Mouse (Mus musculus) liver, embryonic 11.5 days (tissue): Measurements from ENCODE around the gene Eml1. TPM values are rescaled to one million over a fixed set of nuclear protein-coding genes. Genes with fewer than 3 reads are reported as not detected.

Experiments
- ATAC-seq: fragments of 200-750 bp; cut with Nextera tagmentation; replicated peaks from 2 replicates; pipeline ENCODE4 v1.8.0; 2017; ENCODE audit warnings: moderate number of reproducible peaks, mild to moderate bottlenecking, moderate TSS enrichment, moderate library complexity; ENCODE audit not compliant: low FRiP score
- DNase-seq: peaks from one replicate; pipeline ENCODE4 v3.0.0-alpha.2; 2017; ENCODE audit warnings: low spot score
- H3K27ac ChIP-seq: fragments of 300-500 bp; sonication (generic); 2 replicates; pipeline ENCODE4 v1.5.1; 2014; ENCODE audit warnings: mild to moderate bottlenecking, low read depth, low read length, control low read depth
- H3K27me3 ChIP-seq: fragments of 300-500 bp; sonication (generic); replicated peaks from 2 replicates; pipeline ENCODE4 v1.6.1; 2014; ENCODE audit warnings: low read length, mixed read lengths; ENCODE audit not compliant: control insufficient read depth, insufficient read depth
- H3K36me3 ChIP-seq: fragments of 300-500 bp; sonication (generic); 2 replicates; pipeline ENCODE4 v1.6.1; 2014; ENCODE audit warnings: mild to moderate bottlenecking, low read length, moderate library complexity, mixed read lengths; ENCODE audit not compliant: control insufficient read depth, insufficient read depth
- H3K4me1 ChIP-seq: fragments of 300-500 bp; sonication (generic); replicated peaks from 2 replicates; pipeline ENCODE4 v1.6.1; 2014; ENCODE audit warnings: low read length, mixed read lengths; ENCODE audit not compliant: control insufficient read depth, insufficient read depth
- H3K4me2 ChIP-seq: fragments of 300-500 bp; sonication (generic); 2 replicates; pipeline ENCODE4 v1.6.1; 2014; ENCODE audit warnings: mild to moderate bottlenecking, control low read depth, moderate library complexity
- H3K4me3 ChIP-seq: fragments of 300-500 bp; sonication (generic); 2 replicates; pipeline ENCODE4 v1.5.1; 2014; ENCODE audit warnings: low read depth, low read length, control low read depth
- H3K9ac ChIP-seq: fragments of 300-500 bp; sonication (generic); 2 replicates; pipeline ENCODE4 v1.6.1; 2014; ENCODE audit warnings: low read depth, low read length, control low read depth
- H3K9me3 ChIP-seq: fragments of 300-500 bp; sonication (generic); 2 replicates; pipeline ENCODE4 v1.6.1; 2016; ENCODE audit warnings: low read length, inconsistent platforms, mixed read lengths; ENCODE audit not compliant: control insufficient read depth
- WGBS: fragments of 180-500 bp; shearing (Covaris S2); extraction: QIAGEN DNeasy Blood & Tissue Kit; methylation state at CpG from one replicate; pipeline ENCODE4 v1.1.7; 2014; 5-methylcytosine and 5-hydroxymethylcytosine counted together
- polyA plus RNA-seq: library from polyadenylated mRNA; unstranded; fragments of >200 nt; fragmentation: Nextera tagmentation; extraction: Ambion mirVana; gene quantifications from 2 replicates; pipeline ENCODE4 v1.2.1, GENCODE M21; 2014

Gene Eml1
- polyA plus RNA-seq, 1 experiment from 2014 or later, result 14.8 TPM

- ATAC-seq, result no peak
- Histone ChIP-seq H3K27ac (no peak overlapping the region), H3K27me3 (no peaks in the 10 kb centered on the region), H3K9ac (no peak overlapping the region), H3K4me1 (no peaks in the 10 kb centered on the region), H3K36me3 (no peaks in the 10 kb centered on the region), H3K9me3 (no peaks in the 10 kb centered on the region), H3K4me2 (no peak overlapping the region), H3K4me3 (no peak overlapping the region)
- whole genome bisulfite sequencing, result 4% methylated on average over 3 of the region's 3 CpGs
- DNase-seq, result no peak
Observed at GRCm38 (mm10) chr12:108511009-108511408, 140.3 kb downstream of the Eml1 start.

- H3K9ac ChIP-seq, result no peak overlapping the region
- H3K27ac ChIP-seq, result no peak overlapping the region
- no peaks in the 10 kb centered on the region for H3K27me3 ChIP-seq
- ATAC-seq (no peak), DNase-seq (no peak)
- H3K4me2 ChIP-seq, result no peak overlapping the region
- no peaks in the 10 kb centered on the region for H3K4me1 ChIP-seq
- no peak overlapping the region for H3K4me3 ChIP-seq
- H3K9me3 ChIP-seq, result no peaks in the 10 kb centered on the region
- H3K36me3 ChIP-seq, result no peaks in the 10 kb centered on the region
- 89% methylated on average over 12 of the region's 12 CpGs for WGBS
Observed at GRCm38 (mm10) chr12:108515464-108515863, 144.7 kb downstream of the Eml1 start.

GRCm38 (mm10) chr12:108519374-108519773 lies 148.6 kb downstream of the Eml1 start:
- no peak for DNase-seq
- Histone ChIP-seq H3K9ac (no peak overlapping the region), H3K27me3 (no peaks in the 10 kb centered on the region), H3K27ac (no peak overlapping the region), H3K36me3 (no peaks in the 10 kb centered on the region), H3K4me3 (no peak overlapping the region), H3K9me3 (no peaks in the 10 kb centered on the region), H3K4me2 (no peak overlapping the region), H3K4me1 (no peaks in the 10 kb centered on the region)
- no peak for ATAC-seq
- WGBS, result 48% methylated on average over 8 of the region's 8 CpGs

- ATAC-seq (no peak), DNase-seq (peak; percentile 51)
- no peaks in the 10 kb centered on the region for H3K27me3 ChIP-seq
- H3K4me3 ChIP-seq, result no peak overlapping the region
- no peaks in the 10 kb centered on the region for H3K4me1 ChIP-seq
- no peak overlapping the region for H3K4me2 ChIP-seq
- no peaks in the 10 kb centered on the region for H3K36me3 ChIP-seq
- no peaks in the 10 kb centered on the region for H3K9me3 ChIP-seq
- WGBS, result 47% methylated on average over 8 of the region's 8 CpGs
- no peak overlapping the region for H3K9ac ChIP-seq
- no peak overlapping the region for H3K27ac ChIP-seq
Observed at GRCm38 (mm10) chr12:108529214-108529613, 158.5 kb downstream of the Eml1 start.

- Histone ChIP-seq H3K9me3 (no peaks in the 10 kb centered on the region), H3K27ac (no peak overlapping the region), H3K27me3 (no peaks in the 10 kb centered on the region), H3K36me3 (no peaks in the 10 kb centered on the region), H3K4me3 (no peak overlapping the region), H3K9ac (no peak overlapping the region), H3K4me2 (no peak overlapping the region), H3K4me1 (no peaks in the 10 kb centered on the region)
- ATAC-seq (no peak), DNase-seq (no peak)
- WGBS, result 75% methylated on average over 11 of the region's 11 CpGs
Observed at GRCm38 (mm10) chr12:108534484-108534883, 163.7 kb downstream of the Eml1 start.

- Histone ChIP-seq H3K9ac (no peak overlapping the region), H3K27ac (no peak overlapping the region), H3K4me3 (no peak overlapping the region), H3K9me3 (no peaks in the 10 kb centered on the region), H3K4me2 (no peak overlapping the region), H3K4me1 (no peaks in the 10 kb centered on the region), H3K27me3 (no peaks in the 10 kb centered on the region), H3K36me3 (no peaks in the 10 kb centered on the region)
- no peak for DNase-seq
- WGBS, result 59% methylated on average over 10 of the region's 10 CpGs
- ATAC-seq, result no peak
Observed at GRCm38 (mm10) chr12:108536461-108536860, 165.7 kb downstream of the Eml1 start.

- Histone ChIP-seq H3K27me3 (no peaks in the 10 kb centered on the region; the same call in 1 of the 2 replicates), H3K36me3 (no peaks in the 10 kb centered on the region), H3K27ac (no peak overlapping the region), H3K9me3 (no peaks in the 10 kb centered on the region), H3K4me3 (no peak overlapping the region), H3K9ac (no peak overlapping the region), H3K4me2 (no peak overlapping the region), H3K4me1 (no peaks in the 10 kb centered on the region)
- ATAC-seq (no peak), DNase-seq (no peak)
- WGBS, result 24% methylated on average over 6 of the region's 6 CpGs
Observed at GRCm38 (mm10) chr12:108541088-108541487, 170.3 kb downstream of the Eml1 start.

- Histone ChIP-seq H3K4me3 (no peak overlapping the region), H3K27me3 (no peaks in the 10 kb centered on the region; the same call in 1 of the 2 replicates), H3K4me2 (no peak overlapping the region), H3K27ac (no peak overlapping the region), H3K4me1 (no peaks in the 10 kb centered on the region), H3K9me3 (no peaks in the 10 kb centered on the region), H3K9ac (no peak overlapping the region), H3K36me3 (no peaks in the 10 kb centered on the region)
- ATAC-seq (no peak; the same call in 1 of the 2 replicates), DNase-seq (no peak)
- 23% methylated on average over 10 of the region's 10 CpGs for WGBS
Observed at GRCm38 (mm10) chr12:108546508-108547153, 175.9 kb downstream of the Eml1 start.

- Histone ChIP-seq H3K9me3 (no peaks in the 10 kb centered on the region), H3K27me3 (no peaks in the 10 kb centered on the region; the same call in 1 of the 2 replicates), H3K9ac (no peak overlapping the region), H3K4me1 (no peaks in the 10 kb centered on the region), H3K36me3 (no peaks in the 10 kb centered on the region), H3K4me3 (no peak overlapping the region), H3K27ac (no peak overlapping the region), H3K4me2 (no peak overlapping the region)
- ATAC-seq (no peak), DNase-seq (no peak)
- 62% methylated on average over 15 of the region's 15 CpGs for WGBS
Observed at GRCm38 (mm10) chr12:108547251-108547875, 176.6 kb downstream of the Eml1 start.
